Mouse (Mus musculus) embryonic facial prominence, embryonic 11.5 days (tissue): Measurements from ENCODE around the gene Lalba. TPM values are rescaled to one million over a fixed set of nuclear protein-coding genes. Genes with fewer than 3 reads are reported as not detected.
A peak's percentile ranks its signal among the peaks of the same experiment; 100 is the strongest.
"Not testable (repeated sequence)": the region's sequence is repeated elsewhere in the genome, so short reads cannot be mapped to it uniquely, and the experiment has no call there.

Source experiments
- ATAC-seq: fragments of 200-750 bp; cut with Nextera tagmentation; replicated peaks from 2 replicates; pipeline ENCODE4 v1.8.0; 2017; ENCODE audit warnings: low read depth; ENCODE audit not compliant: insufficient number of reproducible peaks, low FRiP score, low TSS enrichment
- DNase-seq: peaks from one replicate; pipeline ENCODE4 v3.0.0-alpha.2; 2015; ENCODE audit warnings: low spot score
- H3K27ac ChIP-seq: fragments of 300-500 bp; sonication (generic); replicated peaks from 2 replicates; pipeline ENCODE4 v1.5.1; 2014; ENCODE audit warnings: mild to moderate bottlenecking, low read depth, low read length, control low read depth
- H3K27me3 ChIP-seq: fragments of 300-500 bp; sonication (generic); 2 replicates; pipeline ENCODE4 v1.6.1; 2014; ENCODE audit warnings: mild to moderate bottlenecking, low read length, moderate library complexity, mixed read lengths; ENCODE audit not compliant: control insufficient read depth, insufficient read depth
- H3K36me3 ChIP-seq: fragments of 300-500 bp; sonication (generic); replicated peaks from 2 replicates; pipeline ENCODE4 v1.6.1; 2014; ENCODE audit warnings: low read depth, mild to moderate bottlenecking, low read length, moderate library complexity, mixed read lengths; ENCODE audit not compliant: control insufficient read depth, insufficient read depth
- H3K4me1 ChIP-seq: fragments of 300-500 bp; sonication (generic); 2 replicates; pipeline ENCODE4 v1.6.1; 2014; ENCODE audit warnings: low read length, mixed read lengths; ENCODE audit not compliant: control insufficient read depth, insufficient read depth
- H3K4me2 ChIP-seq: fragments of 300-500 bp; sonication (generic); 2 replicates; pipeline ENCODE4 v1.6.1; 2014; ENCODE audit warnings: low read depth, mild to moderate bottlenecking, control low read depth, low read length, moderate library complexity
- H3K4me3 ChIP-seq: fragments of 300-500 bp; sonication (generic); 2 replicates; pipeline ENCODE4 v1.5.1; 2014; ENCODE audit warnings: low read depth, low read length, control low read depth
- H3K9ac ChIP-seq: fragments of 300-500 bp; sonication (generic); replicated peaks from 2 replicates; pipeline ENCODE4 v1.6.1; 2014; ENCODE audit warnings: mild to moderate bottlenecking, control low read depth, low read length
- H3K9me3 ChIP-seq: fragments of 300-500 bp; sonication (generic); replicated peaks from 2 replicates; pipeline ENCODE4 v1.6.1; 2016; ENCODE audit warnings: mild to moderate bottlenecking, low read length, inconsistent platforms, mixed read lengths; ENCODE audit not compliant: control insufficient read depth
- WGBS: fragments of 180-500 bp; shearing (Covaris S2); extraction: QIAGEN DNeasy Blood & Tissue Kit; methylation state at CpG from one replicate; pipeline ENCODE4 v1.1.7; 2014; 5-methylcytosine and 5-hydroxymethylcytosine counted together
- polyA plus RNA-seq: library from polyadenylated mRNA; unstranded; fragments of >200 nt; fragmentation: Nextera tagmentation; extraction: Ambion mirVana; gene quantifications from 2 replicates; pipeline ENCODE4 v1.2.1, GENCODE M21; 2014

The Lalba gene
- polyA plus RNA-seq: 0.38 and 0.39 TPM in 2 replicates

DNA sequence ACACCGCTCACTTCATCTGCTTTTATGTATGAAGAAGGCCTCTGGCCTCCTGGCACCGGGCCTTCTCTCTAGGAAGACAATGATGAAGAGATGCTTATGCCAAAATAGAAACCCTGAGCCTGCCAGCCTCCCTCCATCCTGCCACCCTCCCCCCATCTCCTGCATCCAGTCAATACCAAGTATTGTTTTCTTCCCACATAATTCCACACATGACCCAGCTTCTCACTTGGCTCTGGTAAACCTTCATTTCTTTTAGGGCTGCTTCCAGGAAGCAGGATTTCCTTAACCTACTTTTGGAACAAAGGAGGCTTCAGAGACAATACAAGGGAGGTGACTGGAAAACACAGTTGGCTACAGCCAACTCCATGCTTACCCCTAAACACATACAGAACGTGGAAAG is at the start of gene Lalba:
Gene Lalba (minus strand): TSS at position 21 of the 400 bp plus-strand sequence.
- H3K27ac ChIP-seq: no peak within 1 kb of the TSS
- ATAC-seq (no peak), DNase-seq (no peak)
- no peak within 1 kb of the TSS for H3K9ac ChIP-seq
- no peaks in the 10 kb centered on the region for H3K36me3 ChIP-seq
- no peaks in the 10 kb centered on the region for H3K9me3 ChIP-seq
- no peak within 1 kb of the TSS for H3K4me2 ChIP-seq
- no peaks in the 10 kb centered on the region for H3K27me3 ChIP-seq
- no peak within 1 kb of the TSS for H3K4me3 ChIP-seq
- no peaks in the 10 kb centered on the region for H3K4me1 ChIP-seq
- 67% methylated on average over 3 of the region's 3 CpGs for WGBS

DNA sequence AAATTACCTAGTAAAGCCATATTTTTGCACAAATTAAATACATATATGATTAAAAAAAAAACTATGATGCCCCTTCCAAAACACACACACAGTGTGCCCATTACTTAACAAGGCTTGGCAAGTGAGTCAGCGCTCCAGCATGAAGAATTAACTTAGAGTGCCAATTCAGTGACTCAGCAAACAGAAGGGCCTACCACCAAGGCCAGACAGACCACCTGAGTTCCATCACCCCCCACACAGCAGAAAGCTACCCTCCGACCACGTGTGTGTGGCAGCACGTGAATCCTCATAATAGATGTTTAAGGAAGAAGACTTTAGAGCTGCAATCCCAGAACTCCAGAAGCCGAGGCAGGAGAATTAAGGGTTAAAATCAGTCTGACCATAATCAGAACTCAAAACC is 49.8 kb upstream of the Lalba start:
- H3K27ac ChIP-seq: no peak overlapping the region

DNA sequence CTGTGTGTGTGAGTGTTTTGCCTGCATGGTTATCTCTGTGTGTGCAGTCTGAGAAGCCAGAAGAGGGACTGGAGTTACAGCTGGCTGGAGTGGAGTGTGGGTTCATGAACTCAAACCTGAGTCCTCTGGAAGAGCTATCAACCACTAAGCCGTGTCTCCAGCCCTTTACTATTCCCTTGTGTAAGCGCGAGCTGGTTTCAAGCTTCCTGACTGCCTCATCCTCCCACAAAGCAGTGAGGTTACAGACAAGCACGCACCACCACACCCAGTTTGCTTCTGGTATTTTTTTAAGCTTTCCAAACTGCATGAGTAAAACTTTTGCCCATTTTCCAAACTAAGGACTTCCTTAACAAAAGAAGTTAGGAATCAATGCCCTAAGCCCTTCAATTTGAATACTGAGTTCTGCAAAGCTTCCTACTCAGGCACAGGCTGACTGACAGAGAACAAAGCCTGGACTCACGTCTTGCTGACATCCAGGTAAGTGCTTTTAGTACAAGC is 45.6 kb upstream of the Lalba start:
- H3K36me3 ChIP-seq: peaks cover 20% of the 10 kb centered on the region
- ATAC-seq: no peak
- H3K9ac ChIP-seq: no peak overlapping the region
- H3K9me3 ChIP-seq: no peaks in the 10 kb centered on the region
- DNase-seq: no peak
- no peaks in the 10 kb centered on the region for H3K27me3 ChIP-seq
- no peak overlapping the region for H3K27ac ChIP-seq
- H3K4me3 ChIP-seq: no peak overlapping the region
- H3K4me2 ChIP-seq: no peak overlapping the region
- no peaks in the 10 kb centered on the region for H3K4me1 ChIP-seq
- 87% methylated on average over 5 of the region's 5 CpGs for WGBS

More for the DNA sequence above, 49.8 kb upstream of the Lalba start:
- DNase-seq (peak; percentile 24), ATAC-seq (no peak)
- H3K4me1 ChIP-seq: no peaks in the 10 kb centered on the region
- peak overlapping the region; percentile 81 for H3K4me3 ChIP-seq
- peaks cover 12% of the 10 kb centered on the region for H3K36me3 ChIP-seq
- 39% methylated on average over 5 of the region's 5 CpGs for whole genome bisulfite sequencing
- peak overlapping the region; percentile 61 for H3K4me2 ChIP-seq
- H3K9me3 ChIP-seq: no peaks in the 10 kb centered on the region
- peak overlapping the region; percentile 96 for H3K9ac ChIP-seq
- H3K27me3 ChIP-seq: no peaks in the 10 kb centered on the region

- Histone ChIP-seq H3K9ac (no peak overlapping the region), H3K27me3 (no peaks in the 10 kb centered on the region), H3K4me3 (no peak overlapping the region), H3K27ac (no peak overlapping the region), H3K36me3 (peaks cover 28% of the 10 kb centered on the region), H3K4me2 (no peak overlapping the region), H3K4me1 (no peaks in the 10 kb centered on the region), H3K9me3 (no peaks in the 10 kb centered on the region)
- DNase-seq (no peak), ATAC-seq (no peak)
- 95% methylated on average over 5 of the region's 5 CpGs for WGBS
Observed at GRCm38 (mm10) chr15:98527056-98527771, 44.7 kb upstream of the Lalba start.

DNA sequence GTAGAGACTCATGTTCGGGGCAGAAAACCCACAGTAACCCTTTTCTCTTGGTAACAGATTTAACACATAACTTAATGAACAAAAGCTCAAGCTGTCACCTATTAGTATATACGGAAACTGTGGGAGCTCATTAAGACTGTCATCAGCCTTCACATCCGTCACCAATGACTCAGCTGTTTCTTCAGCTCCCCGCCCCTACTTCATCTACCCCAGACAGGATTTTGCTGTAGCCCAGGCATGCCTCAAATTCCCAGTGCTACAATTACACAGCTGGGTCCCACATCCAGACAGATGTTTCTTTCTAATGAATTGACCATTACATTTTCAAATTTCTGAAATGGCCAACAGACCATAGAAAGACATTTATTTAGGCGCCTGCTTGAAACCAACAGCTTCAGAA is 43.5 kb upstream of the Lalba start:
- 77% methylated on average over 5 of the region's 5 CpGs for WGBS
- Histone ChIP-seq H3K27ac (no peak overlapping the region), H3K4me1 (no peaks in the 10 kb centered on the region), H3K9ac (no peak overlapping the region), H3K36me3 (peaks cover 31% of the 10 kb centered on the region), H3K9me3 (no peaks in the 10 kb centered on the region), H3K27me3 (no peaks in the 10 kb centered on the region), H3K4me2 (no peak overlapping the region), H3K4me3 (no peak overlapping the region)
- ATAC-seq: no peak
- DNase-seq: no peak

DNA sequence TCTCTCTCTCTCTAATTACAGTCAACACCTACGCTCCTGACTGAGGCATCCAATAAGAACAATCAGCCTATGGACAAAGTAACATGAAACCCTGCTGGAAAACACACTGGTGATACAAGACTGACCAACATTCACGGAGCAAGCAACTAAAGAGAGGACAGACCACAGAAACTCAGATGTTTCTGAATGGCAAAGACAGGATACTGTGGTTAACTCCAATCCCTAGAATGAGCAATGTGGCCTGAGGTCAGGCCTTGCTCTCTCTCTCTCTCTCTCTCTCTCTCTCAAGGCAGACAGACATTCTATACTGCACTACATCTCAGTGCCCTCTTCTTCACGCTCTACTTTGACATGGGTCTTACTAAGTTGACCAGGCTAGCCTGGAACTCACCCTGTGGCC is 38.7 kb upstream of the Lalba start:
- H3K9ac ChIP-seq: no peak overlapping the region
- 90% methylated on average over 3 of the region's 3 CpGs for WGBS
- H3K27me3 ChIP-seq: no peaks in the 10 kb centered on the region
- peaks cover 33% of the 10 kb centered on the region for H3K36me3 ChIP-seq
- DNase-seq (no peak), ATAC-seq (no peak)
- H3K4me3 ChIP-seq: no peak overlapping the region
- no peaks in the 10 kb centered on the region for H3K4me1 ChIP-seq
- no peak overlapping the region for H3K27ac ChIP-seq
- no peak overlapping the region for H3K4me2 ChIP-seq
- no peaks in the 10 kb centered on the region for H3K9me3 ChIP-seq

DNA sequence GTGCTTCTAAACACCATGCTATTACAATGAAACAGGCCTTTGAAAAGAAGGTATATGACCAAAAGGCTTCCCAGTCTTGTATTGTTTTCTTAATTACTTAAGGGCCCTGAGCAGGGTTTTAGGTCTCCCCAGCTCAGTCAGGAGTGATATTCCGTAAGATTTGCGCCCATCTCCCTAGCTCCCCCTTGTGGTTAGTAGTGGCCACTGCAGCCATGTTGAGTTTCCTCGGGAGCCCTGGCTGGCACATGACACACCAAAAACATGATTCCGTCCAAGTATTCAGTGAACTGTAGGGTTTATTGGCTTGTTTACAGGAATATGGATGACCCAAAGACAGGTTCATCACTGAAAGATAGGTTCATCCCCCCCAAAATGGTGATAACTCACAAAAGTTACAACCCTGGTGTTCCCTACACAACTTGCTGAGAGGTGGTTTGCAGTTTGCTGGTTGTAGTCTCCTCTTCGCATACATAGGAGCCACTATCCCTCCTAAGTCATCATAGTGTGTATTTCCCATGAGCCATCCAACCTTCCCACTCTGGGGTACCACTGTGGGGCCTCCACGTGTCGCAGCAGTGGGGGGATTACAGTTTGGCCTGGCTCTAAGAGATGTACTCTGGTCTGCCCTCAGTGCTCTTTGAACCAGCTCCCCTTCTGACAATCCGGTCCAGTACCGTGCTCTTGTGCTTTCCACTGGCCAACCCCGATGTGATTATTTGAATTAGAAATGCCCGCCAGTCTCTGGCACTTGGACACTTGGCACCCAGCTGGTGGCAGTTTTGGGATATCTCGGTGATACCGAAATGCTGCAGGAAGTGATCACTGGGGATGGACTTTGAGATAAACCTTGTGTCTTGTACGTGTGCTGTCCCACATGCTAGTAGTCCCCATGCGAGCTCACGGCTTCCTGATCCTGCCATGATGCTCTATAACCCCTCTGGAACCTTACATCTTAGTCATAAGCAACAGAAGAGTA is 35.1 kb upstream of the Lalba start:
- Histone ChIP-seq H3K4me3 (no peak overlapping the region), H3K27me3 (no peaks in the 10 kb centered on the region), H3K4me2 (no peak overlapping the region), H3K9me3 (no peaks in the 10 kb centered on the region), H3K9ac (no peak overlapping the region), H3K36me3 (peaks cover 20% of the 10 kb centered on the region), H3K27ac (no peak overlapping the region), H3K4me1 (no peaks in the 10 kb centered on the region)
- DNase-seq (peak; percentile 67), ATAC-seq (no peak)
- WGBS: 73% methylated on average over 16 of the region's 16 CpGs

DNA sequence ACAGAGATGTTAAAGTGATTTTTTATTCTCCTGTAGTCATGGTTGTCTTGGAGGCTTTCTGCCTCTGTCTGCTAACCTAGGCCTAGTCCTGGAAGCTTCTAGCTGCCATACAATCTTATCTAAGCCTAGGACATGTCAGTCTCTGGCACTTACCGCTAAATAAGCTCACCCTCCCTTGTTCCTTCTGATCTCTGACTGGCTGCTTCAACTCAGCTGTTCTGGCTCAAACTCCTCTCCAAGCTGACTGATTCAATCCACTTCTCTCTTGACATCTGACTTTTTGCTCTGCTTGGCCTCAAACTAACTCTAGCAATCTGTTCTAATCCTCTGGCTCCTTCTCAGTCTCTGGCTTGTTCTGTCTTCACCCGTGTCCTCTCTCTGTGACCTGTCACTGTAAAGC is 32.3 kb upstream of the Lalba start:
- not testable (repeated sequence) for H3K27me3 ChIP-seq, H3K4me1 ChIP-seq, H3K4me3 ChIP-seq, H3K9me3 ChIP-seq, H3K9ac ChIP-seq, H3K4me2 ChIP-seq, H3K27ac ChIP-seq, H3K36me3 ChIP-seq, ATAC-seq, DNase-seq
- WGBS: 83% methylated on average over 2 of the region's 2 CpGs
